Mouse (Mus musculus) forebrain, embryonic 11.5 days (tissue): Measurements from ENCODE around the gene Gm21988. TPM values are rescaled to one million over a fixed set of nuclear protein-coding genes. Genes with fewer than 3 reads are reported as not detected.

Source experiments
- ATAC-seq: fragments of 200-750 bp; cut with Nextera tagmentation; replicated peaks from 2 replicates; pipeline ENCODE4 v1.8.0; 2017; ENCODE audit warnings: moderate TSS enrichment; ENCODE audit not compliant: low FRiP score
- DNase-seq: peaks from one replicate; pipeline ENCODE4 v3.0.0-alpha.2; 2017; ENCODE audit warnings: low spot score
- H3K27ac ChIP-seq: fragments of 300-500 bp; sonication (generic); 2 replicates; pipeline ENCODE4 v1.5.1; 2014; ENCODE audit warnings: low read depth, low read length
- H3K27me3 ChIP-seq: fragments of 300-500 bp; sonication (generic); 2 replicates; pipeline ENCODE4 v1.6.1; 2014; ENCODE audit warnings: mild to moderate bottlenecking, low read length, mixed read lengths; ENCODE audit not compliant: control insufficient read depth, insufficient read depth
- H3K36me3 ChIP-seq: fragments of 300-500 bp; sonication (generic); 2 replicates; pipeline ENCODE4 v1.6.1; 2014; ENCODE audit warnings: mild to moderate bottlenecking, low read length, moderate library complexity, mixed read lengths; ENCODE audit not compliant: control insufficient read depth, insufficient read depth
- H3K4me1 ChIP-seq: fragments of 300-500 bp; sonication (generic); replicated peaks from 2 replicates; pipeline ENCODE4 v1.6.1; 2014; ENCODE audit warnings: low read length, mixed read lengths; ENCODE audit not compliant: control insufficient read depth, insufficient read depth
- H3K4me2 ChIP-seq: fragments of 300-500 bp; sonication (generic); 2 replicates; pipeline ENCODE4 v1.6.1; 2014; ENCODE audit warnings: low read depth, mild to moderate bottlenecking, low read length, moderate library complexity, mixed read lengths; ENCODE audit not compliant: severe bottlenecking
- H3K4me3 ChIP-seq: fragments of 300-500 bp; sonication (generic); 2 replicates; pipeline ENCODE4 v1.5.1; 2014; ENCODE audit warnings: low read depth, low read length
- H3K9ac ChIP-seq: fragments of 300-500 bp; sonication (generic); 2 replicates; pipeline ENCODE4 v1.6.1; 2014; ENCODE audit warnings: low read length
- H3K9me3 ChIP-seq: fragments of 300-500 bp; sonication (generic); 2 replicates; pipeline ENCODE4 v1.6.1; 2016; ENCODE audit warnings: low read length, mixed read lengths; ENCODE audit not compliant: control insufficient read depth
- WGBS: fragments of 180-500 bp; shearing (Covaris S2); extraction: QIAGEN DNeasy Blood & Tissue Kit; methylation state at CpG from one replicate; pipeline ENCODE4 v1.1.7; 2014; 5-methylcytosine and 5-hydroxymethylcytosine counted together
- polyA plus RNA-seq: library from polyadenylated mRNA; unstranded; fragments of >200 nt; fragmentation: Nextera tagmentation; extraction: Ambion mirVana; gene quantifications from 2 replicates; pipeline ENCODE4 v1.2.1, GENCODE M21; 2014

Gene Gm21988
- polyA plus RNA-seq, 1 experiment from 2014 or later: 9.8 TPM

DNA sequence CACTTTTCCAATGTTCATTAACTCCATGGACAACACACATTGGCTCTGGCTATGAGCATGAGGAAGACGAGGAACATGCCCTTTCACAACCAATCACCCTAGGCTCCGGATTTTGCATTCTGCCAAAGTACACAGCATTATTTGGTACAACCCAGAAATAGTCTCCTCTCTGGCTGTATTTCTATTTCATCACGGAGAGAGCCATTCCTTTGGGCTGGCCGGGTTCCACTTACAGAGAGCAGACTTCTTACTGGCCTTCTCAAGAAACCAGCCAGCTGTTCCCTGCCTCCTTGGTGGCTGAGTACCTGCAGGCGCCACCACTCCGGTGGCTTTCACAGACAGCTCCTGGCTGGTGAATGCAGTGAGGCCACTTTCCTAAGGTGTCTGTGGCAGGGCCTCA lies 27.2 kb downstream of the Gm21988 start, which contains the start of gene Slc16a11:
TSS of gene Slc16a11 (plus strand) at position 330 of the 400 bp plus-strand sequence.
- DNase-seq: no peak
- Histone ChIP-seq H3K27me3 (peaks cover 32% of the 10 kb centered on the region), H3K27ac (no peak within 1 kb of the TSS), H3K36me3 (no peaks in the 10 kb centered on the region), H3K4me1 (peaks cover 8% of the 10 kb centered on the region; the same call in 1 of the 2 replicates), H3K4me3 (no peak within 1 kb of the TSS), H3K4me2 (no peak within 1 kb of the TSS), H3K9ac (no peak within 1 kb of the TSS), H3K9me3 (no peaks in the 10 kb centered on the region)
- no peak for ATAC-seq
- WGBS: 72% methylated on average over 6 of the region's 6 CpGs

DNA sequence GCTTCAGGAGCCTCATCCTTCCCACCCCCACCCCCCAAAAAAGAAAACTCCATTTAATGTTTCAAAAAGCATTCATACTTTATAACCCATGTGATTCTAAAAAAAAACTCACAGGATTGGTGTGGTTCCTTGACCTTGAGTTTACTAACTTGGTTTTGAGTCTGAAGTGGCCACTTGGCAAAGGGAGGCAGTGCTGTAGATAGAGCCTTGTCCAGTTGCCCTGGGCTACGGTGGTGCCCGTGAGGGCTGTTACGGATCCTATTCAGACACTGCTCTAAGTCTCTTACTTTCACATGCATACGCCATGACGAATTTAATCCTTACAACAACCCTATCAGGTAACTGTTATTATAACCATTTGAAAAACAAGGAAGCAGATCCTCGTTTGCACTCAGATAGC lies 27.7 kb downstream of the Gm21988 start:
- no peak overlapping the region for H3K9ac ChIP-seq
- H3K27me3 ChIP-seq: peaks cover 32% of the 10 kb centered on the region
- H3K9me3 ChIP-seq: no peaks in the 10 kb centered on the region
- no peak overlapping the region for H3K4me3 ChIP-seq
- peaks cover 8% of the 10 kb centered on the region; the same call in 1 of the 2 replicates for H3K4me1 ChIP-seq
- H3K4me2 ChIP-seq: no peak overlapping the region
- no peak overlapping the region for H3K27ac ChIP-seq
- no peak for DNase-seq
- WGBS: 79% methylated on average over 6 of the region's 6 CpGs
- no peaks in the 10 kb centered on the region for H3K36me3 ChIP-seq
- ATAC-seq: no peak

DNA sequence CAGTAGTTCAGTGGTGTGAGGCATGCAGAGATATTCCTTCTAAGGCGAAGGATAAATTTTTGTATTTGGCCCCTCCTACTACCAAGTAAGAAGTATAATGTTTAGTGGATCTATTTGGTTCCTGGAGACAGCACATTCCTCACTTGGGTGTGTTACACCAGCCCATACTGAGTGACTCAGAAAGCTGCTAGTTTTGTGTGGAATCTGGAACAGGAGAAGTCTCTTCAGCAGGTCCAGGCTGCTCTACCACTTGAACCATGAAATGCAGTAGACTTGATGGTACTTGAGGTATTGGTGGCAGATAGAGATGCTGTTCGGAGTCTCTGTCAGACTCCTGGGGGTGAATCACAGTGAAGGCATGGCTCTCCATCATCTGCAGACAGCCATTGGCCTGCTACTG lies 28.9 kb downstream of the Gm21988 start:
- Histone ChIP-seq H3K27ac (no peak overlapping the region), H3K4me2 (no peak overlapping the region), H3K9me3 (no peaks in the 10 kb centered on the region), H3K9ac (no peak overlapping the region), H3K4me3 (no peak overlapping the region), H3K36me3 (no peaks in the 10 kb centered on the region), H3K4me1 (peaks cover 8% of the 10 kb centered on the region; the same call in 1 of the 2 replicates), H3K27me3 (peaks cover 26% of the 10 kb centered on the region)
- no peak for DNase-seq
- ATAC-seq: no peak
- 90% methylated on average over 2 of the region's 2 CpGs for whole genome bisulfite sequencing

DNA sequence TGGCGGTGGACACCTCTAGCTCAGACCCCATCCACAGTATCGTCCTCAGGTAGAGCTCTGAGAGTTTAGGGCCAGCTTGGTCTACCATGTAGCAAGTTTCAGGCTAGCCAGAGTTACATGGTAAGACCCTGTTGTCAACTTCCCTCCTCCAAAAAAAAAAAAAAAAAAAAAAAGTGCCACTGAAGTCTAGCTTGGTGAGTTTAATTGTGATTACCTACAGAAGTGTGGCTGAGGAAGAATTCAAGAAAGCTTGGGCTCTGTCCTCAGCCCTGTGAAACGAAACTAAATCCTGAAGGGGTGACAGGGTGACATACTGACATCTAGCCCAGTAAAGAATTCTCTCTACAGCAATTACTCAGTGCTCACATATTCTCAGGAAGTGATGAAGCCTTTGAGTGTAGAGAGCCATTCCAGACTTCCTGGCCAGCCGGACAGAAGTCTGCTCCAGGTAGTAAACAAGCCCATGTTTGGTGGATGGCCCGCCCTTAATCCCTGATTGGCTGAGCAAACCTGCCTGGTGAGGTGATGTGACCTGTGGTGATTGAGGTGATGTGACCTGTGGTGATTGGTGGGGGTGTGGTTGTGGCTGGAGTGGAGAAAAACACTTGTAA lies 30.7 kb downstream of the Gm21988 start:
- Histone ChIP-seq H3K27me3 (peaks cover 8% of the 10 kb centered on the region), H3K4me2 (no peak overlapping the region), H3K9ac (no peak overlapping the region), H3K27ac (no peak overlapping the region), H3K36me3 (no peaks in the 10 kb centered on the region), H3K9me3 (no peaks in the 10 kb centered on the region), H3K4me3 (no peak overlapping the region), H3K4me1 (peaks cover 3% of the 10 kb centered on the region; the same call in 1 of the 2 replicates)
- WGBS: 86% methylated on average over 5 of the region's 5 CpGs
- DNase-seq: no peak
- ATAC-seq: no peak

DNA sequence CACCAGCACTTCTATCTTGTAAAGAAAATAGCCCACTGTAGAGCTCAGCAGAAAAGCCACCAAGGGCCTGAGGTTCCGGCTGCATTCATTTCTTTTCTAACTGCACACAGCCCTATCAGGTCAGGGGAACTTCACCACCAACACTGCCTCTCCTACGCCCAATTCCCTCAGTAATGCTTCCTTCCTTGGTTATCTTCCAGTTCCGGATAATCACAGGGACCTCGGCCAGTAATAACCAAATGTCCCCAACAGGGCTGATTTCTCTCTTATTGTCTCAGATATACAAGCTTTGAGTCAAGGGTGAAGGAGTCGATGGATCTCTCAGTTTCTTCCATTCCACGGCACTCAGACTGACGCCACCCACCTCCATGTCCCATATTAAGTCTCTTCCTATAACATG lies 32.3 kb downstream of the Gm21988 start:
- no peaks in the 10 kb centered on the region for H3K4me1 ChIP-seq
- H3K27ac ChIP-seq: no peak overlapping the region
- H3K4me2 ChIP-seq: no peak overlapping the region
- no peaks in the 10 kb centered on the region for H3K9me3 ChIP-seq
- no peaks in the 10 kb centered on the region for H3K36me3 ChIP-seq
- DNase-seq (no peak), ATAC-seq (no peak)
- H3K27me3 ChIP-seq: no peaks in the 10 kb centered on the region
- H3K4me3 ChIP-seq: no peak overlapping the region
- WGBS: 90% methylated on average over 7 of the region's 7 CpGs
- no peak overlapping the region for H3K9ac ChIP-seq

DNA sequence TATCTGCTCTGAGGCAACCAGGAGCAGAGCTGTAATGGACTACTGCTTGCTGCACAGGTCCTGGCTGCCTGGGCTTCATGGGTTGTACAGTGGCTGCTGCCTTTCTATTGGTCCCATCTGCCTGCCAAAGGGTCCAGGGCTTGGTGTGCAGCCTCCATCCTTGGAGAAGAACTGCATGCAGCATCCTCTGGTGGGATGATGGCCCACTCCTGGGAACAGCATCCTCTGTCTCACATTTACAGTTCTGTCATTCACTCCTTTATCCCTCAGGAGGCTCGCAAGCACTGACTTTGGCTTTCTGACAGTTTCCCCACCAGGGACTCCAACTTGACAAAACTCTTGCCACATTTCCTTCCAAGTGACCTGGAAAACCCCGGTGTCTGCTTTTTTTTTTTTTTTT lies 32.8 kb downstream of the Gm21988 start:
- Histone ChIP-seq H3K4me1 (no peaks in the 10 kb centered on the region), H3K36me3 (no peaks in the 10 kb centered on the region), H3K27me3 (no peaks in the 10 kb centered on the region), H3K27ac (no peak overlapping the region), H3K9ac (no peak overlapping the region), H3K4me3 (no peak overlapping the region), H3K4me2 (no peak overlapping the region), H3K9me3 (no peaks in the 10 kb centered on the region)
- 87% methylated on average over 2 of the region's 2 CpGs for WGBS
- DNase-seq: no peak
- ATAC-seq: no peak

DNA sequence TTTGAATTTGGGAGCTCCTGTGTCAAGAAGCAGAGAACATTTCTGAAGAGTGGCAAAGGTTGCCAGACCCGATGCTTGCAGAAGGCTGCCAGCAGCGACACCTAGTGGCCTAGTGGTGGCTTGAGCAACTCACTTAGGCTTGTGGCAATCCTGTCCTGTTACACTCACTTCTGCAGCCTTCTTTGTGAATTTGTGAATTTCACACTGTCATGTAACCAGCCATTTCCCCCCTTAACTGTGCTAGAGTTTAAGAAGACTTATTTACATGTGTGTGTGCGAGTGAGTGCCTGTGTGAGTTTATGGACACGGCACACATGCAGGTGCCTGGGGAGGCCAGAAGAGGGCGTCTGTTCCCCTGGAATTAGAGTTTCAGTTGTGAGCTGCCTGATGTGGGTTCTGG lies 37.9 kb downstream of the Gm21988 start:
- Histone ChIP-seq H3K4me1 (no peaks in the 10 kb centered on the region), H3K9me3 (no peaks in the 10 kb centered on the region), H3K4me3 (no peak overlapping the region), H3K27me3 (no peaks in the 10 kb centered on the region), H3K9ac (no peak overlapping the region), H3K4me2 (no peak overlapping the region), H3K27ac (no peak overlapping the region), H3K36me3 (no peaks in the 10 kb centered on the region)
- DNase-seq (peak; percentile 91), ATAC-seq (no peak)
- 35% methylated on average over 5 of the region's 5 CpGs for WGBS

DNA sequence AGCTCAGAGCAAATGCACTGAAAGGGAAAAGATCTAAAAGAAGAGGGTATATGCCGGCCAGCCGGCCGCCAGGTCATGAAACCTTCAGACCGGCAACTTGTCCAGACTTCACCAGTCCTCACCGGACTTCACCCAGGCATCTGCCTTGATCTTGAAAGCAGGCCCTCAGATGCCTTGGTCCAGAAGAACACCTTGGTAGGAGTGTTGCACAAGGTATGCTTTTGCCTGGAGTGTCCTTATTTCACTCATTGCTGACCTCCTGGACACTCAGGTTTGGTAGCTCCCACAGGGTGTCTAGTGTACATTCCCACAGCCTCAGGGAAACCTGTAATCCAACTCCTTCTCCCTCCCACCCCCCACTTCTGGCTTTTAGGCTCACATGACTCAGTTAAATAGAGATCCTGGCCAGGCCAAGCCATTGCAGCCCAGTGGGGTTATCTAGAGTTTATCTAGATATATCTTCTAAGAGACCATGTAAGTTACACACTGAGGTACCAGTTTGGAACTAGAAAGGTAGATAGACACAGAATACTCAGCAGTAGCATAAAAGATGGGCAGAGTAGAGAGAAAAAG lies 39.5 kb downstream of the Gm21988 start:
- H3K4me1 ChIP-seq: no peaks in the 10 kb centered on the region
- ATAC-seq (no peak), DNase-seq (no peak)
- no peak overlapping the region for H3K27ac ChIP-seq
- 83% methylated on average over 5 of the region's 5 CpGs for WGBS
- no peak overlapping the region for H3K4me2 ChIP-seq
- no peak overlapping the region for H3K9ac ChIP-seq
- H3K9me3 ChIP-seq: no peaks in the 10 kb centered on the region
- no peaks in the 10 kb centered on the region for H3K27me3 ChIP-seq
- H3K4me3 ChIP-seq: no peak overlapping the region
- H3K36me3 ChIP-seq: no peaks in the 10 kb centered on the region

DNA sequence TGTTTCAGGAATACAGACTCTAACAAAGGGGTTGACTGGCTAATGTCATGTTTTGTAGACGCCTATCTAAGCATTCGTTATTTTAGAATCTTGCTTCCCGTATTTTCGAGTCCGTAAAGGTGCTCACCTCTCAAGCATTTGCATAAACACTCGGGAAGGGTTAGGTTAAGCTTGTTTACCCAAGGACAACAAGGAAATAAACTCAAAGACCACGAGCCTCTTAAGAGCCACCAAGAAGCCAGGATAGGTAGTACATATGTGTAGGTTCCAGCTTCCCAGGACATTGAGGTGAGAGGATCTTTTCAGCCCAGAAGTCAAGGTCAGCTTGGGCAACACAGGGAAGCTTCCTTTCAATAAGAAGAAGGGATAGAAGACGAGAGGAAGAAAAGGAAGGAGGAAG lies 40.5 kb downstream of the Gm21988 start:
- Histone ChIP-seq H3K4me2 (no peak overlapping the region), H3K9ac (no peak overlapping the region), H3K4me1 (no peaks in the 10 kb centered on the region), H3K36me3 (no peaks in the 10 kb centered on the region), H3K27me3 (no peaks in the 10 kb centered on the region), H3K9me3 (no peaks in the 10 kb centered on the region), H3K27ac (no peak overlapping the region), H3K4me3 (no peak overlapping the region)
- no peak for DNase-seq
- WGBS: 84% methylated on average over 8 of the region's 8 CpGs
- no peak for ATAC-seq
